Mouse (Mus musculus) olfactory bulb, adult 2 months (tissue): ENCODE data around the gene Marc1.

ENCODE experiments used
- CTCF ChIP-seq: fragments of 200-500 bp; IDR thresholded peaks from 2 replicates; pipeline ENCODE4 v1.5.1; 2012; ENCODE audit warnings: low read depth, mild to moderate bottlenecking, low read length, moderate library complexity; ENCODE audit not compliant: insufficient read depth
- POLR2A ChIP-seq: fragments of 200-500 bp; IDR thresholded peaks from 2 replicates; pipeline ENCODE4 v1.6.1; 2012; ENCODE audit warnings: mild to moderate bottlenecking, low read depth, low read length, moderate library complexity; ENCODE audit not compliant: insufficient read depth

- TF ChIP-seq POLR2A (no peak), CTCF (no peak)
Measured at GRCm38 (mm10) chr1:184786376-184787151, 24.5 kb downstream of the Marc1 start.
